In the genomic region with DNA sequence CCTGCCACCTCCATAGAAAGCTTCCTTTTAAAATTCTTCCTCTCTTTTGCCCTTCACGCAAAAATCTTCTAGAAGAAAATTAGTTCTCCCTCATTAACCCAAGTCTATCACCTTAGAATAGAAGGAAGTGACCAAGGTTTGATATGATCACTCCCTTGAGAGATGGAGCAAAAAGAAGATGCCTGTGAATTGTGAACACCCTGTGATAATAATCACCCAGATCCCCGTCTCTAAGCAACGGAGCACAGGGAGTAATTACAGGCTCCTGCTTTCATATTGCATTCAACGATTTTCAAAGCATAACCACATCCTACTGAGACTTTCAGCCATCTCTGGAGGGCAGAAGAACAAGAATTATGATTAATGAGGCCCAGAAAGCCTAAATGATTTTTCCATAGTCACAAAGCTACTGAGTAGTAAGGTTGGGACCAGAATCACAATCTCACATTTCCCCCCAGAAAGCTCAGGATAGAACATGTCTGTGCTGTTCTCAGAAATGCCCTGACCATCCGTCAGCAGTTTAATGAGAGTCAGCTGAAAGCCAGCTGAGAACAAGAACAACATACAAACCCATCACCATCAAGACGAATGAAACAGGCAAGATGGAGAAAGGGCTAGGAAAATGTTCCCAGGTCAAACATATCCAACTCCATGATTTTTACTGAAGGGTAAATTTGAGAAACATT, we compare ENCODE assay signal across 17 mouse cellular contexts. TPM values are rescaled to one million over a fixed set of nuclear protein-coding genes. Genes with fewer than 3 reads are reported as not detected.
A peak's percentile ranks its signal among the peaks of the same experiment; 100 is the strongest.
DNase-seq lines count a peak whose midpoint lies in the region; ATAC-seq and TF ChIP-seq lines count a peak whose summit lies in the region.
"Had no signal": no experiment of that assay in that cellular context is flagged by ENCODE, and none has a peak within 500 bp of the region (broad histone marks: within the 10 kb centered on the region; RNA-seq: fewer than 3 reads in every experiment).

No protein-coding gene starts in this region.

- no peak overlapping the region for H3K9ac ChIP-seq in hindbrain, embryonic 14.5 days
- no peak overlapping the region for H3K9ac ChIP-seq in neural tube, embryonic 12.5 days
- H3K9ac ChIP-seq: embryonic facial prominence, embryonic 13.5 days; heart, embryonic 12.5 days; lung, embryonic 15.5 days had no signal

- H3K9me3 ChIP-seq in hindbrain, embryonic 14.5 days (ENCODE audit: control insufficient read depth, low read length) = no peaks in the 10 kb centered on the region
- no peaks in the 10 kb centered on the region for H3K9me3 ChIP-seq in neural tube, embryonic 12.5 days
- H3K9me3 ChIP-seq: embryonic facial prominence, embryonic 13.5 days; heart, embryonic 12.5 days; lung, embryonic 15.5 days; megakaryocyte, embryonic 14.5 days had no signal

- peak; percentile 69 for DNase-seq in brain, adult 2 months (ENCODE audit: low read depth, low spot score)
- peak; percentile 52 for DNase-seq in brain, embryonic 18.5 days (ENCODE audit: low read depth, low spot score)
- DNase-seq in hindbrain, embryonic 14.5 days (ENCODE audit: low spot score) = peak; percentile 56
- no peak for DNase-seq in cerebellum, adult 2 months
- DNase-seq in spleen, postnatal 4 days (ENCODE audit: low spot score in 2 of 2) = no peak
- no peak for DNase-seq in right cerebral cortex, postnatal 36 days (ENCODE audit: low spot score in 2 of 2)
- DNase-seq: cerebellum, postnatal 10 days; gastrocnemius, postnatal 36 days; liver; right cerebral cortex, postnatal 25 days; thymus, adult 2 months had no signal

- H3K4me3 ChIP-seq in hindbrain, embryonic 14.5 days (replicated peaks; ENCODE audit: low read length) = no peak overlapping the region
- H3K4me3 ChIP-seq in neural tube, embryonic 12.5 days = no peak overlapping the region
- no peak overlapping the region for H3K4me3 ChIP-seq in cerebellum, adult 2 months (replicated peaks; ENCODE audit: insufficient read depth, low read depth, low read length)
- H3K4me3 ChIP-seq: embryonic facial prominence, embryonic 13.5 days; heart, embryonic 12.5 days; lung, embryonic 15.5 days; megakaryocyte, embryonic 14.5 days had no signal

- ATAC-seq in hindbrain, embryonic 14.5 days (ENCODE audit: low FRiP score) = peak; percentile 82; the same call in 1 of the 2 replicates
- ATAC-seq in neural tube, embryonic 12.5 days (ENCODE audit: low FRiP score, low read depth) = peak; percentile 79

- no peaks in the 10 kb centered on the region for H3K27me3 ChIP-seq in hindbrain, embryonic 14.5 days (ENCODE audit: control insufficient read depth, insufficient read depth, low read length)
- no peaks in the 10 kb centered on the region for H3K27me3 ChIP-seq in neural tube, embryonic 12.5 days (replicated peaks)
- no peaks in the 10 kb centered on the region for H3K27me3 ChIP-seq in cerebellum, adult 2 months (ENCODE audit: control insufficient read depth, insufficient read depth, low read length)
- H3K27me3 ChIP-seq: embryonic facial prominence, embryonic 13.5 days; heart, embryonic 12.5 days; lung, embryonic 15.5 days had no signal

- H3K4me1 ChIP-seq in hindbrain, embryonic 14.5 days (replicated peaks; ENCODE audit: control insufficient read depth, insufficient read depth, low read length) = peaks cover 11% of the 10 kb centered on the region
- no peaks in the 10 kb centered on the region for H3K4me1 ChIP-seq in neural tube, embryonic 12.5 days
- H3K4me1 ChIP-seq in cerebellum, adult 2 months (ENCODE audit: control insufficient read depth, insufficient read depth, low read length) = peaks cover 3% of the 10 kb centered on the region; the same call in 1 of the 2 replicates
- H3K4me1 ChIP-seq: embryonic facial prominence, embryonic 13.5 days; heart, embryonic 12.5 days; lung, embryonic 15.5 days had no signal

- H3K27ac ChIP-seq in hindbrain, embryonic 14.5 days = peak overlapping the region; percentile 68
- H3K27ac ChIP-seq in neural tube, embryonic 12.5 days = no peak overlapping the region
- no peak overlapping the region for H3K27ac ChIP-seq in cerebellum, adult 2 months (ENCODE audit: insufficient read depth, low read length)
- H3K27ac ChIP-seq: embryonic facial prominence, embryonic 13.5 days; kidney, postnatal 0 days; lung, embryonic 15.5 days had no signal

- 28% methylated on average over 6 of the region's 6 CpGs for WGBS in hindbrain, embryonic 14.5 days
- 51% methylated on average over 6 of the region's 6 CpGs for WGBS in neural tube, embryonic 12.5 days
- WGBS in cerebellum, adult 2 months = 40% methylated on average over 6 of the region's 6 CpGs

- no peak overlapping the region for H3K4me2 ChIP-seq in hindbrain, embryonic 14.5 days (replicated peaks)
- no peak overlapping the region for H3K4me2 ChIP-seq in neural tube, embryonic 12.5 days (replicated peaks)
- H3K4me2 ChIP-seq: embryonic facial prominence, embryonic 13.5 days; heart, embryonic 12.5 days; lung, embryonic 15.5 days had no signal

- no peak for TF ChIP-seq CTCF in cerebellum, adult 2 months (IDR thresholded peaks at IDR 0.05; ENCODE audit: borderline replicate concordance, insufficient read depth, low read depth, low read length)

- TF ChIP-seq POLR2A in cerebellum, adult 2 months (IDR thresholded peaks at IDR 0.05; ENCODE audit: borderline replicate concordance, insufficient read depth, low read length) = no peak

- no peaks in the 10 kb centered on the region for H3K36me3 ChIP-seq in hindbrain, embryonic 14.5 days (replicated peaks; ENCODE audit: control insufficient read depth, insufficient read depth)
- no peaks in the 10 kb centered on the region for H3K36me3 ChIP-seq in neural tube, embryonic 12.5 days
- H3K36me3 ChIP-seq: embryonic facial prominence, embryonic 13.5 days; heart, embryonic 12.5 days; lung, embryonic 15.5 days had no signal

RNA-seq across cellular contexts. Expression of a gene that starts 28.5 kb away (rescaled TPM):
- 64.4 and 69.6 TPM in 2 replicates for polyA plus RNA-seq in hindbrain, embryonic 14.5 days (2014; fragmentation: Nextera tagmentation; extraction: Ambion mirVana)
- 64.8 and 67.5 TPM in 2 replicates for polyA plus RNA-seq in neural tube, embryonic 12.5 days (2016; fragmentation: Nextera tagmentation; extraction: Ambion mirVana)
- 21.0 and 22.0 TPM in 2 replicates for polyA plus RNA-seq in cerebellum, adult 2 months (2012; rRNA removed)

Comparison
In these comparisons a context has a peak if more than half of its experiments do, and no peak if none do; other contexts are left out.
1. DNase-seq: peak in brain, adult 2 months (single experiment), brain, embryonic 18.5 days (single experiment) and hindbrain, embryonic 14.5 days (single experiment); none in cerebellum, adult 2 months (0 of 2), spleen, postnatal 4 days (0 of 2) and right cerebral cortex, postnatal 36 days (0 of 2).